Mouse (Mus musculus): ENCODE results near the gene Fam129c.
A peak's percentile ranks its signal among the peaks of the same experiment; 100 is the strongest.

Gene Fam129c

GRCm38 (mm10) chr8:71597451-71597850, at the start of gene Fam129c:
Gene Fam129c (plus strand): TSS chr8:71597648.
- DNase-seq (ENCODE audit: low read depth, low spot score), result no peak

- no peak for DNase-seq (ENCODE audit: low read depth, low spot score)
These were observed 46.7 kb upstream of the Fam129c start for GRCm38 (mm10) chr8:71550754-71551153.

- DNase-seq (ENCODE audit: low read depth, low spot score), result no peak
These were observed 44.7 kb upstream of the Fam129c start for GRCm38 (mm10) chr8:71552770-71553169.

- DNase-seq (ENCODE audit: low read depth, low spot score), result no peak
These were observed 43.4 kb upstream of the Fam129c start for GRCm38 (mm10) chr8:71554001-71554400.

- no peak for DNase-seq (ENCODE audit: low read depth, low spot score)
These were observed 42.8 kb upstream of the Fam129c start for GRCm38 (mm10) chr8:71554644-71555043.

GRCm38 (mm10) chr8:71558071-71558957, 39.1 kb upstream of the Fam129c start, which contains the start of gene Tmem221:
Gene Tmem221 (minus strand): TSS chr8:71558871.
- no peak for DNase-seq (ENCODE audit: low read depth, low spot score)

GRCm38 (mm10) chr8:71558958-71559690, 38.3 kb upstream of the Fam129c start:
- peak; percentile 63 for DNase-seq (ENCODE audit: low read depth, low spot score)

- no peak for DNase-seq (ENCODE audit: low read depth, low spot score)
These were observed 37.4 kb upstream of the Fam129c start for GRCm38 (mm10) chr8:71560071-71560470.

- no peak for DNase-seq (ENCODE audit: low read depth, low spot score)
These were observed 36.7 kb upstream of the Fam129c start for GRCm38 (mm10) chr8:71560765-71561164.

- no peak for DNase-seq (ENCODE audit: low read depth, low spot score)
These were observed 36.0 kb upstream of the Fam129c start for GRCm38 (mm10) chr8:71561401-71561800.

- no peak for DNase-seq (ENCODE audit: low read depth, low spot score)
These were observed 34.7 kb upstream of the Fam129c start for GRCm38 (mm10) chr8:71562751-71563150.

- DNase-seq (ENCODE audit: low read depth, low spot score), result no peak
These were observed 33.5 kb upstream of the Fam129c start for GRCm38 (mm10) chr8:71563992-71564391.

- no peak for DNase-seq (ENCODE audit: low read depth, low spot score)
These were observed 30.9 kb upstream of the Fam129c start, which contains the start of gene Nxnl1 for GRCm38 (mm10) chr8:71566501-71566900. Gene Nxnl1 (minus strand): TSS chr8:71566601.

- DNase-seq (ENCODE audit: low read depth, low spot score), result no peak
These were observed 29.9 kb upstream of the Fam129c start for GRCm38 (mm10) chr8:71567587-71567986.

- DNase-seq (ENCODE audit: low read depth, low spot score), result no peak
These were observed 29.0 kb upstream of the Fam129c start, which contains the start of gene Slc27a1 for GRCm38 (mm10) chr8:71568387-71568937. Gene Slc27a1 (plus strand): TSS chr8:71568882.

- no peak for DNase-seq (ENCODE audit: low read depth, low spot score)
These were observed 28.5 kb upstream of the Fam129c start for GRCm38 (mm10) chr8:71568941-71569340.

GRCm38 (mm10) chr8:71569366-71570290, 27.8 kb upstream of the Fam129c start:
- no peak for DNase-seq (ENCODE audit: low read depth, low spot score)

GRCm38 (mm10) chr8:71570291-71570954, 27.0 kb upstream of the Fam129c start:
- no peak for DNase-seq (ENCODE audit: low read depth, low spot score)

- DNase-seq (ENCODE audit: low read depth, low spot score), result no peak
These were observed 25.4 kb upstream of the Fam129c start for GRCm38 (mm10) chr8:71572077-71572476.

GRCm38 (mm10) chr8:71572847-71573633, 24.4 kb upstream of the Fam129c start:
- DNase-seq (ENCODE audit: low read depth, low spot score), result no peak

Measured in c-Kit-negative CD71-positive TER-119-positive erythroid progenitor cells, embryonic 14.5 days (primary cell).